Mouse (Mus musculus) layer of hippocampus, postnatal 25 days (tissue): ENCODE measurements around the gene H2-T22. TPM values are rescaled to one million over a fixed set of nuclear protein-coding genes. Genes with fewer than 3 reads are reported as not detected.
"Not testable (repeated sequence)": the region's sequence is repeated elsewhere in the genome, so short reads cannot be mapped to it uniquely, and the experiment has no call there.

Experiments used
- DNase-seq, 2 experiments: peaks; one replicate each; pipeline ENCODE4 v3.0.0; 2022; ENCODE audit warnings: mixed read lengths in 2 of 2, low spot score in 1 of 2; ENCODE audit errors: extremely low spot score in 1 of 2
- total RNA-seq, 2 experiments: library from RNA; stranded (reverse); gene quantifications; 2 replicates each; pipeline ENCODE4 v1.2.3; 2021

H2-T22 gene
- 1 to 10 TPM; 6.9 to 8.8 TPM for total RNA-seq

- DNase-seq = peak; percentile 36 to 48
Measured at GRCm38 (mm10) chr17:36042610-36043169, at the start of gene H2-T22, which contains the start of gene Gm6034. Gene H2-T22, minus strand, starts transcription at chr17:36042747. Gene Gm6034, plus strand, starts transcription at chr17:36042961.

GRCm38 (mm10) chr17:36091933-36092332, 49.4 kb upstream of the H2-T22 start:
- DNase-seq = not testable (repeated sequence)

DNA sequence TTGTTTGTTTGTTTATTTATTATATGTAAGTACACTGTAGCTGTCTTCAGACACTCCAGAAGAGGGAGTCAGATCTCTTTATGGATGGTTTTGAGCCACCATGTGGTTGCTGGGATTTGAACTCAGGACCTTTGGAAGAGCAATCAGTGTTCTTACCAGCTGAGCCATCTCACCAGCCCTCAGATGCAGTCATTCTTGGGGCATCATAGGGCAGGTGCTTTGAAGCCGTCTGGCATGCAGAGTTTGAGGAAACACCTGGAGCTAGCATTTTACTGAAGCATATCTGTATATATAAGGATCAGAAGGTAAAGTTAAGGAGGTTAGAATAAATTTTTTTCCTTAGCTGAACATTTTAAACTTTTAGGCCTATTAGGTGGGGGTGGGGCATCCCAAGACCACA, 43.4 kb upstream of the H2-T22 start:
- not testable (repeated sequence) for DNase-seq

GRCm38 (mm10) chr17:36083870-36084451, 41.4 kb upstream of the H2-T22 start:
- DNase-seq = no peak

GRCm38 (mm10) chr17:36083266-36083869, 40.8 kb upstream of the H2-T22 start:
- DNase-seq = no peak

DNA sequence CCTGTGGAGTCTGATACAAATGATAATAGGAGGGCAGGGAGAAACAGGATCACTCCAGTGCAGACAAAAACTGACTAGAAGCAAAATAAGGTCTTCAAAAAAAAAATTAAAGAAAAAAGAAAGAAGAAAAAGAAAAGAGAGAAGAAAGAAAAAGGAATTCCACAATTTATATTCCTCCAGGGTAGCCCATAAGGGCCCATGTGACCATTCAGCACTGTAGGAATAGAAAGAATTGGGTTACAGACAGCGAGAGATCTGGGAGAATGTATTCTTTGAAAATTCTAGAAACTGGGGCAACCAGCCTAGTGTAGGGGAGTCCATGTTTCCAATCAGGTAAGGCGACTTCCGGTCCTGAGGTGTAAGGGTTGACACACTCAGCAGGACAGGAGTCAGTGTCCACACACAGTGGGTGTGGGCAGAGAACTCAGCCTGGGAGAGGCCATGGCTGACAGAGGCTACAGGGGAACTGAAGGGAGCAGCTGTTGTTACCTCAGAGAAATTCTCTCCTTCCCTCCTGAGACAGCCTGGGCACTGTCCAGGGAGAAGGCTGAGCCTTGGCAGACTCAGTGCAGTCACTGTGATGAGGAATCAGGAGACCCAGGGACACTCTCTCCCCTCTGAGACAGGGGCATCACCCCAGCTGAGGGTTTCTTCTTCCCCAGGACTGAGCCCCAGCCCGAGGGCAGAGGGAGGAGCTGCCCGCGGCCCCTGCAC, 40.1 kb upstream of the H2-T22 start:
- DNase-seq = not testable (repeated sequence)

DNA sequence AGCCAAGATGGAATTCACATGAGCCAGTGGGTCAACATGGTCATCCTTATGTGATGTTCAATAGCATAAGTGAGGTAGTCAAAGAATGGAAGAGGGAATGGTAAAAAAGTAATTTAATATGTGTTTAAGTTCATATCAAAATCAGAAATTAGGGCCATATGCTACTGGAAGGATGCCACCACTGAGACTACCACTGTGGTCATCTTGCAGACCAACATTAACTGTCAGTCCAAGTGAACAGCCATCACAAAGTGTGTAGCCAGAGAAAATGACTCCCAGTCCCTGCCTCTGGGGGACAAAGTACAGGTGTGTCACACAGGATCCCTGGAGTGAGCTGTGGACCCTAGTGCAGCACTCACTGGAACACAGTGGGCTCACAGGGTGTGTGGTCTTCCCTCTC, 39.4 kb upstream of the H2-T22 start:
- DNase-seq = not testable (repeated sequence)

- peak; percentile 78 to 98 for DNase-seq
Measured at GRCm38 (mm10) chr17:36060829-36061228, 18.3 kb upstream of the H2-T22 start.

DNA sequence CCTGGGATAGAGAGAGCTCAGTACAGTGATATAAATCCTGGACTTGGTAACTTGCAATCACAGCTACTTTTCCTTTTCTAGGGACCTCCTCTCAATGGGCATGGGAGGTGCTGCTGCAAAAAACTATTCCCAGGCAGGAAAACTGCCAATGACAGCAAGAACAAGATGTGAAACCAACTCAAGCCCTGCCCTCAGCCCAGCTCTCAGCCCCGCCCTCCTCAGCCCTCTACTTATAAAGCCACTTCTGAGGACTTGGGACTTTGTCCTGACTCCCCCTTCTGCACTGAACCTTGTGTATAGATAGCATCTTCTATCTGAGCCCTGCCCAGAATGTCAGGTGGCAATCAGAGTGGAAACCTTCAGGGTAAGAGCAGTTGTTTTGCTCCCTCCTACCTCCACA, 15.8 kb upstream of the H2-T22 start, which contains the start of gene Gm11127:
Gm11127 (minus strand) TSS at position 10 of the 400 bp plus-strand sequence.
- DNase-seq = not testable (repeated sequence)

- not testable (repeated sequence) for DNase-seq
Measured at GRCm38 (mm10) chr17:36057927-36058326, 15.4 kb upstream of the H2-T22 start.

- DNase-seq = no peak
Measured at GRCm38 (mm10) chr17:36043286-36043685, 739 bp upstream of the H2-T22 start.

DNA sequence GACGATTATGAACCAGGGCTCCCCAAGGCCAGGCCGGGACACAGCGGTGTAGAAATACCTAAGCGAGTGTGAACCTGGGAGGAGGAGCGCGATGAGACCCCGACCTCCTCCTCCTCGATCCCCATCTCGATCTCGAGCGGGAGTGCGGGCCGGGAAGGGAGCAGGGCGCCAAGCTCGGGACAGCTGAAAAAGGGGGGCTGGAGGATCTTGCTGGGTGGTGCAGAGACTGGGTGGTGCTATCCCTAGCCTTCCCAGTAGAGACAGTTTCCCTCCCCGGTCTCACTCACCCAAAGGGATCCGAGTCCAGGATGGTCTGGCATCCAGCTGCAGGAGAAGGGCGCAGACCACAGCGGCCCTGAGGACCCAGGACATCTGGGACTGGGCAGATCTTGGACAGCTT, 492 bp downstream of the H2-T22 start:
- not testable (repeated sequence) for DNase-seq

DNA sequence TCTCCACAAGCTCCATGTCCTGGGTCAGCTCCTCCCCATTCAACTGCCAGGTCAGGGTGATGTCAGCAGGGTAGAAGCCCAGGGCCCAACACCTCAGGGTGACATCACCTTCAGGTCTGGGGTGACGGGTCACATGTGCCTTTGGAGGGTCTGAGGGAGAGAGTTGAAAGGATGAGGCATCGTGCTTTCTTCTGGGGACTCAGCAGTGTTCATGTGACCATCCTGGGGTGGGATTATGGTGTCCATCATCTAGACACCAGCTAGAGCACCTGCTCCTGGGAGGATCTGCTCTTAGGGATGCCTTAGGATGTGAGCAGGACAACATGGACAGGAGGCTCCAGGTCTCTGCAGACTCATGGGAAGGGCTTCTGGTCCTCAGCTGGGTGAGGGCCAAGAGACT, 1.9 kb downstream of the H2-T22 start:
- not testable (repeated sequence) for DNase-seq

DNA sequence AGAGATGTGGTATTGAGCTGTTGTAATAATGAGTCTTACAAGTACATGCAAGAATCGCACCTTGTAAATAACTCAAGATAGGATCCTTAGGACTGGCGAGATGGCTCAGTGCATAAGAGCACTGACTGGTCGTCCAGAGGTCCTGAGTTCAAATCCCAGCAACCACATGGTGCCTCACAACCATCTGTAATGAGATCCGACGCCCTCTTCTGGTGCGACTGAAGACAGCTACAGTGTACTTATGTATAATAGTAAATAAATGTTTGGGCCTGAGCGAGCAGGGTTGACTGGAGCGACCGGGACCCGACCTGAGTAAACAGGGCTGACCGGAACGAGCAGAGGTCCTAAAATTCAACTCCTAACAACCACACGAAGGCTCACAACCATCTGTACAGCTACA, 6.4 kb downstream of the H2-T22 start:
- not testable (repeated sequence) for DNase-seq

DNA sequence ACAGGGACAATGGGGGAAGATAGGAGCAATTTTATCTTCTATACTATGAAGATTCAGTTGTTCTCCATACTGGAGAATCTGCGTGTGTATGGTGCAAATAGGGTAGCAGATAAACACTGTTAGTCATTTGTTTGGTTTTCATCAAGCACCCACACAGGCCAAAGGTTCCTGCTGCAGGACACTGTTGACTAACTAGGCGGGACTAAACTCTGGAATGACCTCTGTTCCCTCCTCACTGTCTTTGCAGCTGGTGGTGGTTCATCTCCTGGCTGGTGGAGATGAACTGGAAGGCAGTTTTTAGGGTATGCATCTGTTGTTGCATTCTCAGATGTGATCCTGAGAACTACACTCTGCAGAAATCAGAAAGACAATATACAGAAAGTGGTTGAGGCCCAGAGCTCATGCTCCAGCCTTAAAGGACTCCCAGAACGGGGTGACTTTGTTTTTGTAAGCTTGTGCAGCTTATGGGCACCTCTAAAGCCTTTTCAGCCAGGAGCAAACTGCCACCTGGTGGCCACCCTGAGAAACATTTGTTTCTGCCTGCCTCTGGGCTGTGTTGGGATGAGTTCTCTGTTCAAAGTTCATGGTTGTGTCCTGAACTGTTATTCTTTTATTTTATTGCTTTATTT, 7.4 kb downstream of the H2-T22 start:
- peak; percentile 28 to 40 for DNase-seq

DNA sequence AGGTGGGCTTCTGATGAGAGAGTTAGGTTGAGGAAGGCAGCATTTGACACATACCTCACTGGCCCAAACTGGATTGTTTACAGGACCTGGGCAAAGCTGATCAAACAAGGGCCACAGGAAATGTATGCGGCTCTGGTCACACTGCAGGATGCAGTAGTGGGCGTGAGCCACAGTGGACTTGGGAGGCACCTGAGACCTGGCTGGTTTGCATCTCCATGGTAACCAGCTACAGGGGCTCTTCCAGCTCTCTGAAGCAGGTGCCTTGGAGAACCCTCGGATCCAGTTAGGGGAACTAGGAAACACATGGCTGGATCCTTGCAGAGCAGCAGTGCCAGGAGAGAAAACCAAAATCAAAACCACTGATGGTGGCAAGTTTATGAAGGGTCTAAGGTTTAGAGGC, 8.0 kb downstream of the H2-T22 start:
- not testable (repeated sequence) for DNase-seq

- DNase-seq = peak in 1 of 2 experiments; percentile 10
Measured at GRCm38 (mm10) chr17:36032351-36032875, 10.1 kb downstream of the H2-T22 start, which contains the start of gene H2-T23. Gene H2-T23, minus strand, starts transcription at chr17:36032855.

GRCm38 (mm10) chr17:36031583-36032331, 10.8 kb downstream of the H2-T22 start:
- peak; percentile 17 to 34 for DNase-seq
